Mouse (Mus musculus) layer of hippocampus, adult 2 months (tissue): Measurements from ENCODE around the gene Pex11g. TPM values are rescaled to one million over a fixed set of nuclear protein-coding genes. Genes with fewer than 3 reads are reported as not detected.

Experiments
- DNase-seq, 2 experiments: peaks; one replicate each; pipeline ENCODE4 v3.0.0; 2022; ENCODE audit warnings: low spot score in 2 of 2
- H3K27ac ChIP-seq: fragments of 200-600 bp; 2 replicates; pipeline ENCODE4 v1.8.1; 2022
- H3K4me3 ChIP-seq: fragments of 200-600 bp; 2 replicates; pipeline ENCODE4 v1.8.1; 2022; ENCODE audit warnings: mild to moderate bottlenecking
- CTCF ChIP-seq: fragments of 200-600 bp; conservative IDR thresholded peaks from 2 replicates; pipeline ENCODE4 v1.8.1; 2022; ENCODE audit warnings: antibody characterized with exemption, mild to moderate bottlenecking, moderate library complexity
- total RNA-seq, 2 experiments: library from RNA; stranded (reverse); gene quantifications; 2 replicates each; pipeline ENCODE4 v1.2.3; 2021

Pex11g gene
- total RNA-seq, 2 experiments from 2014 or later, result 0.32 to 0.95 TPM

- DNase-seq, result no peak
- TF ChIP-seq CTCF, result peak; percentile 42
- no peak overlapping the region for H3K4me3 ChIP-seq
- no peak overlapping the region for H3K27ac ChIP-seq
These were observed 1.4 kb upstream of the Pex11g start for GRCm38 (mm10) chr8:3468838-3469237.

GRCm38 (mm10) chr8:3467886-3468545 is 536 bp upstream of the Pex11g start:
- no peak for TF ChIP-seq CTCF
- peak overlapping the region; percentile 71 for H3K27ac ChIP-seq
- H3K4me3 ChIP-seq, result peak overlapping the region; percentile 50
- no peak for DNase-seq

- Histone ChIP-seq H3K27ac (no peak overlapping the region), H3K4me3 (no peak overlapping the region)
- DNase-seq, result peak in 1 of 2 experiments; percentile 44
- peak; percentile 71 for TF ChIP-seq CTCF
These were observed 3.2 kb downstream of the Pex11g start for GRCm38 (mm10) chr8:3464309-3464708.

- Histone ChIP-seq H3K4me3 (no peak overlapping the region), H3K27ac (no peak overlapping the region)
- no peak for DNase-seq
- no peak for TF ChIP-seq CTCF
These were observed 4.2 kb downstream of the Pex11g start for GRCm38 (mm10) chr8:3463248-3463647.

GRCm38 (mm10) chr8:3451992-3452391 is 15.5 kb downstream of the Pex11g start:
- no peak for DNase-seq
- Histone ChIP-seq H3K27ac (no peak overlapping the region), H3K4me3 (no peak overlapping the region)
- TF ChIP-seq CTCF, result no peak

- peak in 1 of 2 experiments; percentile 65 for DNase-seq
- Histone ChIP-seq H3K27ac (no peak overlapping the region), H3K4me3 (no peak overlapping the region)
- peak; percentile 98 for TF ChIP-seq CTCF
These were observed 16.8 kb downstream of the Pex11g start for GRCm38 (mm10) chr8:3450670-3451069.

- no peak for DNase-seq
- TF ChIP-seq CTCF, result no peak
- no peak overlapping the region for H3K4me3 ChIP-seq
- no peak overlapping the region for H3K27ac ChIP-seq
These were observed 18.3 kb downstream of the Pex11g start for GRCm38 (mm10) chr8:3449226-3449625.

- no peak overlapping the region for H3K4me3 ChIP-seq
- peak; percentile 70 for TF ChIP-seq CTCF
- DNase-seq, result no peak
- H3K27ac ChIP-seq, result no peak overlapping the region
These were observed 28.0 kb downstream of the Pex11g start for GRCm38 (mm10) chr8:3439510-3439909.

- TF ChIP-seq CTCF, result no peak
- no peak overlapping the region for H3K4me3 ChIP-seq
- no peak overlapping the region for H3K27ac ChIP-seq
- DNase-seq, result no peak
These were observed 31.0 kb downstream of the Pex11g start for GRCm38 (mm10) chr8:3436492-3436891.

GRCm38 (mm10) chr8:3431113-3431512 is 36.4 kb downstream of the Pex11g start:
- TF ChIP-seq CTCF, result no peak
- no peak overlapping the region for H3K4me3 ChIP-seq
- no peak for DNase-seq
- H3K27ac ChIP-seq, result no peak overlapping the region

- DNase-seq, result no peak
- Histone ChIP-seq H3K4me3 (no peak overlapping the region), H3K27ac (no peak overlapping the region)
- no peak for TF ChIP-seq CTCF
These were observed 37.5 kb downstream of the Pex11g start for GRCm38 (mm10) chr8:3429966-3430365.

GRCm38 (mm10) chr8:3428426-3428825 is 39.1 kb downstream of the Pex11g start:
- Histone ChIP-seq H3K4me3 (no peak overlapping the region), H3K27ac (no peak overlapping the region)
- no peak for TF ChIP-seq CTCF
- DNase-seq, result no peak

GRCm38 (mm10) chr8:3426211-3426610 is 41.3 kb downstream of the Pex11g start:
- no peak for TF ChIP-seq CTCF
- no peak overlapping the region for H3K27ac ChIP-seq

GRCm38 (mm10) chr8:3425217-3425616 is 42.3 kb downstream of the Pex11g start:
- Histone ChIP-seq H3K4me3 (no peak overlapping the region), H3K27ac (no peak overlapping the region)
- DNase-seq, result no peak
- TF ChIP-seq CTCF, result no peak

More at GRCm38 (mm10) chr8:3426211-3426610, 41.3 kb downstream of the Pex11g start:
- no peak for DNase-seq
- no peak overlapping the region for H3K4me3 ChIP-seq
